Comparison of ENCODE assay signal across 11 mouse cellular contexts in the genomic region with DNA sequence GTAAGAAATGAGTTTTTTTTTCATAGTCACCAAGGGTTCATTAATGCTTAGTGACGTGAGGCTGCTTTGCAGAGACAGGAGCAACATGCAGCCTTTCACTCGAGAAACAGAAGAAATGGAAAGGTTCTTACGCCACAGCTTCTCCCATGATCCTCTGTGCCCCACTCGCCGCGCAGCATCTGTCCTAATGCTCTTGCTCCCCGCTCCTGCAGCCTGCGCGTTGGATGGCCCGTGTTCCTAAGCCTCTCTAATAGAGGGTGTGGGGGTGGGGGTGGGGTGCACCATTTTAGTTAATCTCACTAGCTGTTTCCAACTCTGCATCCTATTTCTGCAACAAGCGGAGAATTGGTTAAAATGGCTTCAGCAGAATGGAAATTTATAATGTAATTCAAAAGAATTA. TPM values are rescaled to one million over a fixed set of nuclear protein-coding genes. Genes with fewer than 3 reads are reported as not detected.
DNase-seq lines count a peak whose midpoint lies in the region; ATAC-seq and TF ChIP-seq lines count a peak whose summit lies in the region.
"Had no signal": no experiment of that assay in that cellular context is flagged by ENCODE, and none has a peak within 500 bp of the region (broad histone marks: within the 10 kb centered on the region; RNA-seq: fewer than 3 reads in every experiment).

No protein-coding gene starts in this region.

- no peaks in the 10 kb centered on the region for H3K4me1 ChIP-seq in hindbrain, embryonic 13.5 days (replicated peaks)
- no peaks in the 10 kb centered on the region for H3K4me1 ChIP-seq in hindbrain, embryonic 11.5 days (replicated peaks; ENCODE audit: control insufficient read depth, insufficient read depth, low read length)
- H3K4me1 ChIP-seq in E14TG2a.4 (replicated peaks; ENCODE audit: low read depth, low read length) = peaks cover 21% of the 10 kb centered on the region
- no peaks in the 10 kb centered on the region for H3K4me1 ChIP-seq in midbrain, embryonic 14.5 days (ENCODE audit: control insufficient read depth, insufficient read depth, low read length)
- H3K4me1 ChIP-seq in kidney, embryonic 16.5 days (ENCODE audit: insufficient read depth, low read length) = no peaks in the 10 kb centered on the region

- no peak overlapping the region for H3K4me3 ChIP-seq in hindbrain, embryonic 13.5 days
- no peak overlapping the region for H3K4me3 ChIP-seq in hindbrain, embryonic 11.5 days (ENCODE audit: low read depth, low read length)
- H3K4me3 ChIP-seq in E14TG2a.4 (replicated peaks; ENCODE audit: low read length) = peak overlapping the region; percentile 27; the same call in 1 of the 2 replicates
- no peak overlapping the region for H3K4me3 ChIP-seq in midbrain, embryonic 14.5 days (replicated peaks; ENCODE audit: low read depth, low read length)
- no peak overlapping the region for H3K4me3 ChIP-seq in kidney, embryonic 16.5 days (ENCODE audit: low read length)
- H3K4me3 ChIP-seq: liver, embryonic 12.5 days had no signal

- peak overlapping the region; percentile 66 for H3K27ac ChIP-seq in hindbrain, embryonic 13.5 days
- no peak overlapping the region for H3K27ac ChIP-seq in hindbrain, embryonic 11.5 days (ENCODE audit: low read depth, low read length)
- H3K27ac ChIP-seq in midbrain, embryonic 14.5 days (replicated peaks; ENCODE audit: low read depth, low read length) = peak overlapping the region; percentile 57
- no peak overlapping the region for H3K27ac ChIP-seq in kidney, embryonic 16.5 days (ENCODE audit: low read length)
- H3K27ac ChIP-seq: liver, embryonic 12.5 days; macrophage had no signal

- ATAC-seq in hindbrain, embryonic 13.5 days (ENCODE audit: low FRiP score) = no peak
- ATAC-seq in hindbrain, embryonic 11.5 days (ENCODE audit: low FRiP score) = no peak
- ATAC-seq in midbrain, embryonic 14.5 days (ENCODE audit: low FRiP score, low TSS enrichment) = no peak
- ATAC-seq in kidney, embryonic 16.5 days (ENCODE audit: low FRiP score, low TSS enrichment) = no peak
- ATAC-seq: liver, embryonic 12.5 days had no signal

- DNase-seq in hindbrain, embryonic 11.5 days (ENCODE audit: low spot score) = no peak
- peak; percentile 43 for DNase-seq in ES-CJ7 (ENCODE audit: low read depth, low spot score)
- DNase-seq in midbrain, embryonic 14.5 days = peak; percentile 39
- no peak for DNase-seq in layer of hippocampus, adult 9-11 months
- DNase-seq: adrenal gland, adult 8-10 months had no signal

- 83% methylated on average over 11 of the region's 11 CpGs for WGBS in hindbrain, embryonic 13.5 days
- WGBS in hindbrain, embryonic 11.5 days = 88% methylated on average over 11 of the region's 11 CpGs
- 77% methylated on average over 11 of the region's 11 CpGs for WGBS in midbrain, embryonic 14.5 days
- 84% methylated on average over 11 of the region's 11 CpGs for WGBS in kidney, embryonic 16.5 days

- TF ChIP-seq CTCF in E14TG2a.4 (conservative IDR thresholded peaks at IDR 0.05; ENCODE audit: low read length) = no peak

- no peaks in the 10 kb centered on the region for H3K27me3 ChIP-seq in hindbrain, embryonic 13.5 days
- H3K27me3 ChIP-seq in hindbrain, embryonic 11.5 days (ENCODE audit: control insufficient read depth, insufficient read depth, low read length) = no peaks in the 10 kb centered on the region
- H3K27me3 ChIP-seq in E14TG2a.4 (ENCODE audit: insufficient read depth, low read length) = no peaks in the 10 kb centered on the region
- H3K27me3 ChIP-seq in midbrain, embryonic 14.5 days (ENCODE audit: control insufficient read depth, insufficient read depth, low read length) = no peaks in the 10 kb centered on the region
- no peaks in the 10 kb centered on the region for H3K27me3 ChIP-seq in kidney, embryonic 16.5 days (ENCODE audit: insufficient read depth, low read length)

- no peaks in the 10 kb centered on the region for H3K36me3 ChIP-seq in hindbrain, embryonic 13.5 days
- H3K36me3 ChIP-seq in hindbrain, embryonic 11.5 days (ENCODE audit: control insufficient read depth, insufficient read depth, low read length) = no peaks in the 10 kb centered on the region
- H3K36me3 ChIP-seq in E14TG2a.4 (ENCODE audit: insufficient read depth, low read length) = peaks cover 7% of the 10 kb centered on the region; the same call in 1 of the 2 replicates
- H3K36me3 ChIP-seq in midbrain, embryonic 14.5 days (ENCODE audit: control insufficient read depth, insufficient read depth, low read length) = no peaks in the 10 kb centered on the region
- no peaks in the 10 kb centered on the region for H3K36me3 ChIP-seq in kidney, embryonic 16.5 days (ENCODE audit: insufficient read depth, low read length)
- H3K36me3 ChIP-seq: liver, embryonic 12.5 days had no signal

- no peaks in the 10 kb centered on the region for H3K9me3 ChIP-seq in hindbrain, embryonic 13.5 days
- H3K9me3 ChIP-seq in hindbrain, embryonic 11.5 days (ENCODE audit: control insufficient read depth, low read length) = no peaks in the 10 kb centered on the region
- no peaks in the 10 kb centered on the region for H3K9me3 ChIP-seq in E14TG2a.4 (ENCODE audit: low read length)
- H3K9me3 ChIP-seq in midbrain, embryonic 14.5 days (ENCODE audit: control insufficient read depth, low read length) = no peaks in the 10 kb centered on the region
- no peaks in the 10 kb centered on the region for H3K9me3 ChIP-seq in kidney, embryonic 16.5 days (ENCODE audit: low read length)
- H3K9me3 ChIP-seq: G1E; liver, embryonic 12.5 days had no signal

- no peak overlapping the region for H3K9ac ChIP-seq in hindbrain, embryonic 13.5 days
- no peak overlapping the region for H3K9ac ChIP-seq in hindbrain, embryonic 11.5 days (ENCODE audit: low read depth, low read length)
- H3K9ac ChIP-seq in midbrain, embryonic 14.5 days (replicated peaks; ENCODE audit: low read length) = no peak overlapping the region; the same call in 1 of the 2 replicates
- H3K9ac ChIP-seq in kidney, embryonic 16.5 days (replicated peaks; ENCODE audit: low read length) = no peak overlapping the region
- H3K9ac ChIP-seq: liver, embryonic 12.5 days had no signal

- H3K4me2 ChIP-seq in hindbrain, embryonic 13.5 days = no peak overlapping the region
- H3K4me2 ChIP-seq in hindbrain, embryonic 11.5 days (replicated peaks; ENCODE audit: low read depth, low read length) = no peak overlapping the region
- peak overlapping the region; percentile 22; the same call in 1 of the 2 replicates for H3K4me2 ChIP-seq in midbrain, embryonic 14.5 days (ENCODE audit: low read length)
- H3K4me2 ChIP-seq in kidney, embryonic 16.5 days (replicated peaks; ENCODE audit: low read depth, low read length) = no peak overlapping the region
- H3K4me2 ChIP-seq: liver, embryonic 12.5 days had no signal

RNA-seq across cellular contexts. Expression of a gene that starts 40.0 kb away (rescaled TPM):
- 444 and 450 TPM in 2 replicates for polyA plus RNA-seq in hindbrain, embryonic 13.5 days (2015; fragmentation: Nextera tagmentation; extraction: Ambion mirVana)
- 503 and 508 TPM in 2 replicates for polyA plus RNA-seq in hindbrain, embryonic 11.5 days (2014; fragmentation: Nextera tagmentation; extraction: Ambion mirVana)
- 448 and 461 TPM in 2 replicates for polyA plus RNA-seq in midbrain, embryonic 14.5 days (2014; fragmentation: Nextera tagmentation; extraction: Ambion mirVana)
- 409 and 418 TPM in 2 replicates for polyA plus RNA-seq in kidney, embryonic 16.5 days (2015; fragmentation: Nextera tagmentation; extraction: Ambion mirVana)

RNA-seq across cellular contexts. Expression of a gene that starts 41.2 kb away (rescaled TPM):
- 27.2 and 27.7 TPM in 2 replicates for polyA plus RNA-seq in hindbrain, embryonic 13.5 days (2015; fragmentation: Nextera tagmentation; extraction: Ambion mirVana)
- 33.6 and 34.5 TPM in 2 replicates for polyA plus RNA-seq in hindbrain, embryonic 11.5 days (2014; fragmentation: Nextera tagmentation; extraction: Ambion mirVana)
- polyA plus RNA-seq in midbrain, embryonic 14.5 days (2014; fragmentation: Nextera tagmentation; extraction: Ambion mirVana) = 20.4 and 25.7 TPM in 2 replicates
- 14.8 and 15.6 TPM in 2 replicates for polyA plus RNA-seq in kidney, embryonic 16.5 days (2015; fragmentation: Nextera tagmentation; extraction: Ambion mirVana)

RNA-seq across cellular contexts. Expression of a gene that starts 44.6 kb away (rescaled TPM):
- polyA plus RNA-seq in hindbrain, embryonic 13.5 days (2015; fragmentation: Nextera tagmentation; extraction: Ambion mirVana) = 8.9 and 10.0 TPM in 2 replicates
- 18.1 and 20.0 TPM in 2 replicates for polyA plus RNA-seq in hindbrain, embryonic 11.5 days (2014; fragmentation: Nextera tagmentation; extraction: Ambion mirVana)
- 9.5 and 10.5 TPM in 2 replicates for polyA plus RNA-seq in midbrain, embryonic 14.5 days (2014; fragmentation: Nextera tagmentation; extraction: Ambion mirVana)
- 15.5 and 15.6 TPM in 2 replicates for polyA plus RNA-seq in kidney, embryonic 16.5 days (2015; fragmentation: Nextera tagmentation; extraction: Ambion mirVana)

Comparison
In these comparisons a context has a peak if more than half of its experiments do, and no peak if none do; other contexts are left out.
1. H3K27ac ChIP-seq: peak in hindbrain, embryonic 13.5 days (single experiment) and midbrain, embryonic 14.5 days (single experiment); none in hindbrain, embryonic 11.5 days (single experiment) and kidney, embryonic 16.5 days (single experiment).
2. DNase-seq: peak in ES-CJ7 (single experiment) and midbrain, embryonic 14.5 days (single experiment); none in hindbrain, embryonic 11.5 days (single experiment) and layer of hippocampus, adult 9-11 months (single experiment).